21 mouse cellular contexts compared by ENCODE assay signal in genomic region chr5:34972471-34972870, GRCm38 (mm10). TPM values are rescaled to one million over a fixed set of nuclear protein-coding genes. Genes with fewer than 3 reads are reported as not detected.
DNase-seq lines count a peak whose midpoint lies in the region; ATAC-seq and TF ChIP-seq lines count a peak whose summit lies in the region.
"Had no signal": no experiment of that assay in that cellular context is flagged by ENCODE, and none has a peak within 500 bp of the region (broad histone marks: within the 10 kb centered on the region; RNA-seq: fewer than 3 reads in every experiment).

No protein-coding gene starts in this region.

- TF ChIP-seq EP300 in liver, embryonic 14.5 days (IDR thresholded peaks at IDR 0.05; ENCODE audit: low read depth) = no peak

- no peak overlapping the region for H3K4me3 ChIP-seq in liver, embryonic 11.5 days (ENCODE audit: low read depth, low read length)
- H3K4me3 ChIP-seq in brown adipose tissue, adult 24 weeks (ENCODE audit: insufficient read depth, low read depth, low read length) = no peak overlapping the region
- no peak overlapping the region for H3K4me3 ChIP-seq in liver, embryonic 14.5 days (ENCODE audit: insufficient read depth in 1 of 2, low read depth in 2 of 2, low read length in 2 of 2)
- no peak overlapping the region for H3K4me3 ChIP-seq in hindbrain, postnatal 0 days (ENCODE audit: low read length)
- H3K4me3 ChIP-seq in left cerebral cortex, adult 2 months = no peak overlapping the region
- H3K4me3 ChIP-seq: embryonic facial prominence, embryonic 15.5 days; forebrain, embryonic 15.5 days; hindbrain, embryonic 13.5 days; intestine, embryonic 15.5 days; limb, embryonic 10.5 days; midbrain, embryonic 12.5 days had no signal

- H3K36me3 ChIP-seq in liver, embryonic 11.5 days (ENCODE audit: control insufficient read depth, insufficient read depth, low read length) = peaks cover 14% of the 10 kb centered on the region; the same call in 1 of the 2 replicates
- no peaks in the 10 kb centered on the region; the same call in 1 of the 2 replicates for H3K36me3 ChIP-seq in liver, embryonic 14.5 days (replicated peaks; ENCODE audit: control insufficient read depth, insufficient read depth, low read depth)
- no peaks in the 10 kb centered on the region for H3K36me3 ChIP-seq in hindbrain, postnatal 0 days (ENCODE audit: insufficient read depth, low read length)

- H3K4me2 ChIP-seq in liver, embryonic 11.5 days = no peak overlapping the region
- no peak overlapping the region for H3K4me2 ChIP-seq in liver, embryonic 14.5 days (ENCODE audit: low read depth)
- no peak overlapping the region for H3K4me2 ChIP-seq in hindbrain, postnatal 0 days (ENCODE audit: low read depth, low read length)
- H3K4me2 ChIP-seq: embryonic facial prominence, embryonic 15.5 days; forebrain, embryonic 15.5 days; hindbrain, embryonic 13.5 days; intestine, embryonic 15.5 days; midbrain, embryonic 12.5 days had no signal

- no peak overlapping the region for H3K9ac ChIP-seq in liver, embryonic 11.5 days (ENCODE audit: low read depth, low read length)
- no peak overlapping the region for H3K9ac ChIP-seq in liver, embryonic 14.5 days (replicated peaks)
- H3K9ac ChIP-seq in hindbrain, postnatal 0 days (replicated peaks; ENCODE audit: low read length) = no peak overlapping the region
- H3K9ac ChIP-seq: embryonic facial prominence, embryonic 15.5 days; forebrain, embryonic 15.5 days; hindbrain, embryonic 13.5 days; intestine, embryonic 15.5 days; midbrain, embryonic 12.5 days had no signal

- no peaks in the 10 kb centered on the region for H3K9me3 ChIP-seq in liver, embryonic 11.5 days (ENCODE audit: control insufficient read depth, low read length)
- H3K9me3 ChIP-seq in liver, embryonic 14.5 days (ENCODE audit: control insufficient read depth, low read length) = no peaks in the 10 kb centered on the region
- no peaks in the 10 kb centered on the region for H3K9me3 ChIP-seq in hindbrain, postnatal 0 days (ENCODE audit: low read length)
- H3K9me3 ChIP-seq: embryonic facial prominence, embryonic 15.5 days; forebrain, embryonic 15.5 days; hindbrain, embryonic 13.5 days; intestine, embryonic 15.5 days; limb, embryonic 10.5 days; midbrain, embryonic 12.5 days had no signal

- H3K4me1 ChIP-seq in liver, embryonic 11.5 days (replicated peaks; ENCODE audit: control insufficient read depth, insufficient read depth, low read length) = peaks cover 51% of the 10 kb centered on the region
- H3K4me1 ChIP-seq in brown adipose tissue, adult 24 weeks (ENCODE audit: control insufficient read depth, insufficient read depth, insufficient read length, low read length) = peaks cover 24% of the 10 kb centered on the region
- H3K4me1 ChIP-seq in liver, embryonic 14.5 days (replicated peaks; ENCODE audit: control insufficient read depth in 2 of 2, insufficient read depth in 2 of 2, low read length in 1 of 2) = peaks cover 75 to 83% of the 10 kb centered on the region in 2 experiments
- H3K4me1 ChIP-seq in hindbrain, postnatal 0 days (ENCODE audit: insufficient read depth, low read length) = no peaks in the 10 kb centered on the region; the same call in 1 of the 2 replicates
- H3K4me1 ChIP-seq: intestine, embryonic 15.5 days; limb, embryonic 10.5 days had no signal

- DNase-seq in liver = peak; percentile 50
- DNase-seq in liver, embryonic 11.5 days (ENCODE audit: low spot score) = no peak
- no peak for DNase-seq in liver, embryonic 14.5 days (ENCODE audit: low read depth in 3 of 3, low spot score in 3 of 3)
- no peak for DNase-seq in hindbrain, postnatal 0 days (ENCODE audit: low spot score)
- DNase-seq in left cerebral cortex, adult 2 months (ENCODE audit: extremely low spot score in 1 of 2, low spot score in 2 of 2) = no peak
- DNase-seq in urinary bladder, postnatal 10 days (ENCODE audit: low spot score) = no peak
- DNase-seq: adrenal gland, postnatal 25 days; cerebellum, adult 9-10 months; gastrocnemius, postnatal 10 days; heart, postnatal 14 days; kidney, adult 8-10 months; kidney, postnatal 14 days; lung, postnatal 10 days; thymus, adult 18-20 months had no signal

- TF ChIP-seq CTCF in liver, embryonic 14.5 days (IDR thresholded peaks at IDR 0.05; ENCODE audit: low read depth) = peak; percentile 53
- no peak for TF ChIP-seq CTCF in hindbrain, postnatal 0 days (IDR thresholded peaks at IDR 0.05; ENCODE audit: low read depth)
- no peak for TF ChIP-seq CTCF in left cerebral cortex, adult 2 months (IDR thresholded peaks at IDR 0.05)

- ATAC-seq in liver, embryonic 11.5 days (replicated peaks; ENCODE audit: low FRiP score) = no peak
- ATAC-seq in liver, embryonic 14.5 days (ENCODE audit: insufficient read depth) = no peak
- no peak for ATAC-seq in hindbrain, postnatal 0 days
- ATAC-seq: forebrain, embryonic 15.5 days; intestine, embryonic 15.5 days had no signal

- WGBS in liver, embryonic 11.5 days = 71% methylated on average over 3 of the region's 3 CpGs
- WGBS in liver, embryonic 14.5 days (ENCODE audit: insufficient replicate concordance) = 51% methylated on average over 3 of the region's 3 CpGs
- WGBS in hindbrain, postnatal 0 days = 85% methylated on average over 3 of the region's 3 CpGs

- no peaks in the 10 kb centered on the region for H3K27me3 ChIP-seq in liver, embryonic 11.5 days (replicated peaks; ENCODE audit: control insufficient read depth, insufficient read depth, low read length)
- no peaks in the 10 kb centered on the region for H3K27me3 ChIP-seq in liver, embryonic 14.5 days (ENCODE audit: control insufficient read depth, insufficient read depth, low read length)
- no peaks in the 10 kb centered on the region for H3K27me3 ChIP-seq in hindbrain, postnatal 0 days (ENCODE audit: insufficient read depth, low read length)
- H3K27me3 ChIP-seq: embryonic facial prominence, embryonic 15.5 days; forebrain, embryonic 15.5 days; hindbrain, embryonic 13.5 days; midbrain, embryonic 12.5 days had no signal

- intact Hi-C loops in left cerebral cortex, adult 2 months (cut with DNase I) = no loop called here

- no peak overlapping the region for H3K27ac ChIP-seq in liver, embryonic 11.5 days (ENCODE audit: low read depth, low read length)
- peak overlapping the region; percentile 35 for H3K27ac ChIP-seq in brown adipose tissue, adult 24 weeks (replicated peaks; ENCODE audit: low read depth, low read length)
- H3K27ac ChIP-seq in liver, embryonic 14.5 days = peak overlapping the region; percentile 34
- H3K27ac ChIP-seq in hindbrain, postnatal 0 days = no peak overlapping the region
- H3K27ac ChIP-seq in left cerebral cortex, adult 2 months = no peak overlapping the region
- H3K27ac ChIP-seq: forebrain, embryonic 15.5 days; hindbrain, embryonic 13.5 days; intestine, embryonic 15.5 days; limb, embryonic 10.5 days; midbrain, embryonic 12.5 days had no signal

RNA-seq across cellular contexts. Expression of gene Rgs12, which starts 23.2 kb away (rescaled TPM):
- polyA plus RNA-seq in liver, embryonic 11.5 days (2014; fragmentation: Nextera tagmentation; extraction: Ambion mirVana) = 38.8 and 39.3 TPM in 2 replicates
- polyA plus RNA-seq in brown adipose tissue, adult 24 weeks (2012; ENCODE audit: insufficient read depth, insufficient read length, missing spikeins) = 2.7 and 4.7 TPM in 2 replicates
- 18.7 and 21.7 TPM in 2 replicates for polyA plus RNA-seq in liver, embryonic 14.5 days (2012; rRNA removed)
- 17.1 and 20.4 TPM in 2 replicates for polyA plus RNA-seq in liver, embryonic 14.5 days (2014; fragmentation: Nextera tagmentation; extraction: Ambion mirVana)
- 57.9 and 62.5 TPM in 2 replicates for total RNA-seq in hindbrain, postnatal 0 days (2014; rRNA removed)
- polyA plus RNA-seq in hindbrain, postnatal 0 days (2015; fragmentation: Nextera tagmentation; extraction: Ambion mirVana) = 32.3 and 35.1 TPM in 2 replicates
- total RNA-seq in left cerebral cortex, adult 2 months (2021) = 10 to 100 TPM; 40.5 to 48.3 TPM

Comparison
In these comparisons a context has a peak if more than half of its experiments do, and no peak if none do; other contexts are left out.
1. H3K27ac ChIP-seq: peak in brown adipose tissue, adult 24 weeks (single experiment) and liver, embryonic 14.5 days (single experiment); none in liver, embryonic 11.5 days (single experiment), hindbrain, postnatal 0 days (single experiment) and left cerebral cortex, adult 2 months (single experiment).